In genomic region chr11:23758218-23758617, GRCm38 (mm10) we compare ENCODE assay signal across 16 mouse cellular contexts. TPM values are rescaled to one million over a fixed set of nuclear protein-coding genes. Genes with fewer than 3 reads are reported as not detected.
DNase-seq lines count a peak whose midpoint lies in the region; TF ChIP-seq lines count a peak whose summit lies in the region.
"Had no signal": no experiment of that assay in that cellular context is flagged by ENCODE, and none has a peak within 500 bp of the region (broad histone marks: within the 10 kb centered on the region; RNA-seq: fewer than 3 reads in every experiment).

No protein-coding gene starts in this region.

- no peak overlapping the region for H3K4me3 ChIP-seq in CH12.LX (replicated peaks in 1 of 3; ENCODE audit: low read depth in 2 of 3, low read length in 2 of 3, poor library complexity in 1 of 3)

- DNase-seq in CH12.LX (ENCODE audit: extremely low read depth): no peak
- no peak for DNase-seq in heart, postnatal 14 days
- DNase-seq: adrenal gland, adult 2 months; adrenal gland, adult 8-10 months; adrenal gland, postnatal 10 days; adrenal gland, postnatal 14 days; adrenal gland, postnatal 25 days; adrenal gland, postnatal 36 days; B cell, adult 2 months; cerebellum, adult 11 months; cerebellum, adult 11-12 months; cerebellum, adult 18-20 months; cerebellum, adult 2 months; cerebellum, adult 8-10 months had no signal

- no peak for TF ChIP-seq CTCF in CH12.LX (conservative IDR thresholded peaks at IDR 0.05 in 1 of 2, IDR thresholded peaks at IDR 0.05 in 1 of 2; ENCODE audit: low read depth in 2 of 2, low read length in 2 of 2)

- H3K9ac ChIP-seq in CH12.LX (ENCODE audit: insufficient read depth, low read depth): no peak overlapping the region; the same call in 1 of the 2 replicates

- in situ Hi-C loops in CH12.LX (cut with MboI; ENCODE audit: low pct_ligation_motif_present, low pct_unique_long_range_greater_than_20kb, low sequenced_read_pairs): no loop called here

- H3K9me3 ChIP-seq in CH12.LX (replicated peaks; ENCODE audit: low read length): no peaks in the 10 kb centered on the region
- H3K9me3 ChIP-seq: G1E had no signal

- peak overlapping the region; percentile 34 for H3K4me2 ChIP-seq in CH12.LX (ENCODE audit: insufficient read depth, low read depth, poor library complexity, severe bottlenecking)

- dilution Hi-C loops in CH12.LX (cut with MboI; ENCODE audit: extremely low pct_ligation_motif_present, extremely low pct_unique_long_range_greater_than_20kb, low sequenced_read_pairs): no loop called here

- TF ChIP-seq POLR2A in CH12.LX (IDR thresholded peaks at IDR 0.05; ENCODE audit: low read depth, low read length): 0 out of 2 replicates have a peak, but pooled peaks have one; percentile 12

- H3K4me1 ChIP-seq in CH12.LX (ENCODE audit: control insufficient read depth in 1 of 2, insufficient read depth in 2 of 2): peaks cover 27 to 93% of the 10 kb centered on the region in 2 experiments

- intact Hi-C loops in heart, postnatal 14 days (cut with DNase I): no loop called here

- TF ChIP-seq EP300 in CH12.LX (IDR thresholded peaks at IDR 0.05; ENCODE audit: low read length): no peak

- TF ChIP-seq RAD21 in CH12.LX (IDR thresholded peaks at IDR 0.05; ENCODE audit: low read depth, low read length): no peak

- H3K27ac ChIP-seq in CH12.LX (ENCODE audit: insufficient read depth, low read depth): peak overlapping the region; percentile 31; the same call in 1 of the 2 replicates

- peaks cover 38 to 68% of the 10 kb centered on the region in 2 experiments for H3K36me3 ChIP-seq in CH12.LX (replicated peaks in 1 of 2; ENCODE audit: control insufficient read depth in 1 of 2, insufficient read depth in 1 of 2, low read length in 1 of 2)

- H3K79me2 ChIP-seq in CH12.LX (replicated peaks; ENCODE audit: control insufficient read depth, extremely low read depth, insufficient read depth, poor library complexity, severe bottlenecking): peaks cover 80% of the 10 kb centered on the region

- no peaks in the 10 kb centered on the region for H3K27me3 ChIP-seq in CH12.LX (replicated peaks)
- H3K27me3 ChIP-seq: Patski had no signal

TF ChIP-seq in CH12.LX, 34 proteins besides CTCF, POLR2A, EP300 and RAD21:
- no peak for TF ChIP-seq ZMIZ1 (IDR thresholded peaks at IDR 0.05; ENCODE audit: low read depth, low read length)
- TF ChIP-seq MAX (IDR thresholded peaks at IDR 0.05; ENCODE audit: low read length): no peak
- peak; percentile 91 for TF ChIP-seq ZNF384 (IDR thresholded peaks at IDR 0.05; ENCODE audit: low read depth, low read length)
- TF ChIP-seq NRF1 (IDR thresholded peaks at IDR 0.05; ENCODE audit: low read depth, low read length): no peak
- no peak for TF ChIP-seq MXI1 (IDR thresholded peaks at IDR 0.05; ENCODE audit: low read depth, low read length)
- TF ChIP-seq MEF2A (IDR thresholded peaks at IDR 0.05; ENCODE audit: borderline replicate concordance, low read depth, low read length): no peak

RNA-seq across cellular contexts. Expression of gene Rel, which starts 12.6 kb away (rescaled TPM):
- total RNA-seq in CH12.LX (2012; rRNA removed): 21.5 and 28.4 TPM in 2 replicates
- total RNA-seq in CH12.LX (2014; rRNA removed): 21.1 and 26.2 TPM in 2 replicates
- 31.6 and 38.1 TPM in 2 replicates for polyA plus RNA-seq in CH12.LX (2012; ENCODE audit: insufficient read length, low read depth)
- 1 to 10 TPM; 8.1 to 8.5 TPM for total RNA-seq in heart, postnatal 14 days (2021)
